ENCODE assay signal across 16 mouse cellular contexts in the genomic region with DNA sequence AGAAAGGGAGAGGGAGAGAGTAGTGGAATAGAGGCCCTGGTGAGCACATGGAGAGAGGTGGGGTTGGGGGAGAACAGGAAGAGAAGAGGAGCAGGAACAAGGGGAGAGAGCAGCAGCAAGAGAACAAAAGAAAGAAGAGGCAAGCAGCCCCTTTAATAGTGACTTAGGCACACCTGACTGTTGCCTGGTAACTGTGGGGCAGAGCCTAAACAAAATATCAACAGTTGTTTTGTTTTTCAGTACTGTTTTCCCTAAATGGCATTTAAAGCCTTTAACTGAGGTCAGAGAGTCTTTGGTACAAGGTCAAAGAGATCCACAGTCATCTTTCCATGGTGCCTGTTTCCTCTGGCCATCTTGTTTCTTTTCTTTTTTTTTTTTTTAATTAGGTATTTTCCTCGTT.
"Had no signal": no experiment of that assay in that cellular context is flagged by ENCODE, and none has a peak within 500 bp of the region (broad histone marks: within the 10 kb centered on the region; RNA-seq: fewer than 3 reads in every experiment).

No protein-coding gene starts in this region.

- H3K4me3 ChIP-seq: midbrain, embryonic 10.5 days; midbrain, embryonic 12.5 days; myocyte; neural tube, embryonic 13.5 days; neural tube, embryonic 15.5 days; stomach, embryonic 15.5 days had no signal

- H3K9ac ChIP-seq: lung, embryonic 14.5 days; midbrain, embryonic 12.5 days; neural tube, embryonic 13.5 days; neural tube, embryonic 15.5 days; stomach, embryonic 15.5 days had no signal

- H3K9me3 ChIP-seq: midbrain, embryonic 10.5 days; midbrain, embryonic 12.5 days; neural tube, embryonic 13.5 days; neural tube, embryonic 15.5 days; stomach, embryonic 15.5 days had no signal

- ATAC-seq: midbrain, embryonic 16.5 days had no signal

- H3K36me3 ChIP-seq: midbrain, embryonic 10.5 days; midbrain, embryonic 12.5 days; neural tube, embryonic 13.5 days; neural tube, embryonic 15.5 days; stomach, embryonic 15.5 days had no signal

- H3K4me1 ChIP-seq: neural tube, embryonic 15.5 days; stomach, embryonic 15.5 days had no signal

- H3K4me2 ChIP-seq: lung, embryonic 14.5 days; midbrain, embryonic 12.5 days; neural tube, embryonic 13.5 days; neural tube, embryonic 15.5 days; stomach, embryonic 15.5 days had no signal

- H3K27ac ChIP-seq: midbrain, embryonic 10.5 days; midbrain, embryonic 12.5 days; neural tube, embryonic 13.5 days; neural tube, embryonic 15.5 days; stomach, embryonic 15.5 days had no signal

- H3K27me3 ChIP-seq: midbrain, embryonic 12.5 days; neural tube, embryonic 13.5 days; neural tube, embryonic 15.5 days; stomach, embryonic 15.5 days had no signal

- DNase-seq: lung, adult 18-20 months; lung, embryonic 14.5 days; lung, postnatal 10 days; lung, postnatal 4 days; right cerebral cortex, adult 18-20 months; right cerebral cortex, postnatal 14 days; thymus, adult 18-20 months; thymus, postnatal 14 days; thymus, postnatal 36 days had no signal
